Mouse (Mus musculus): ENCODE measurements around the gene Gpr161. TPM values are rescaled to one million over a fixed set of nuclear protein-coding genes. Genes with fewer than 3 reads are reported as not detected.

The Gpr161 gene
- polyA plus RNA-seq, 1 experiment from 2014 or later: 4.6 TPM

- Histone ChIP-seq H3K9me3 (ENCODE audit: control insufficient read depth, low read length) (no peaks in the 10 kb centered on the region), H3K36me3 (replicated peaks; ENCODE audit: control insufficient read depth, insufficient read depth) (no peaks in the 10 kb centered on the region), H3K4me3 (replicated peaks; ENCODE audit: low read length) (peak overlapping the region; percentile 84), H3K4me1 (replicated peaks; ENCODE audit: control insufficient read depth, insufficient read depth, low read length) (peaks cover 29% of the 10 kb centered on the region), H3K27ac (peak overlapping the region; percentile 90), H3K27me3 (ENCODE audit: control insufficient read depth, insufficient read depth, low read length) (no peaks in the 10 kb centered on the region), H3K9ac (peak overlapping the region; percentile 91), H3K4me2 (replicated peaks) (peak overlapping the region; percentile 83)
- peak; percentile 85 for ATAC-seq (ENCODE audit: low FRiP score)
- peak; percentile 69 for DNase-seq (ENCODE audit: low spot score)
- 1% methylated on average over 43 of the region's 71 CpGs for WGBS
These were observed 14.0 kb upstream of the Gpr161 start for GRCm38 (mm10) chr1:165281351-165282221.

GRCm38 (mm10) chr1:165282222-165282966 is 13.2 kb upstream of the Gpr161 start:
- ATAC-seq (ENCODE audit: low FRiP score) (peak; percentile 66), DNase-seq (ENCODE audit: low spot score) (peak; percentile 60)
- no peaks in the 10 kb centered on the region for H3K27me3 ChIP-seq (ENCODE audit: control insufficient read depth, insufficient read depth, low read length)
- H3K9me3 ChIP-seq (ENCODE audit: control insufficient read depth, low read length): no peaks in the 10 kb centered on the region
- H3K4me2 ChIP-seq (replicated peaks): peak overlapping the region; percentile 83
- H3K27ac ChIP-seq: peak overlapping the region; percentile 90
- H3K9ac ChIP-seq: peak overlapping the region; percentile 91
- no peaks in the 10 kb centered on the region for H3K36me3 ChIP-seq (replicated peaks; ENCODE audit: control insufficient read depth, insufficient read depth)
- H3K4me3 ChIP-seq (replicated peaks; ENCODE audit: low read length): peak overlapping the region; percentile 84
- WGBS: under 1% methylated on average over 35 of the region's 35 CpGs
- H3K4me1 ChIP-seq (replicated peaks; ENCODE audit: control insufficient read depth, insufficient read depth, low read length): peaks cover 29% of the 10 kb centered on the region

- Histone ChIP-seq H3K9ac (peak overlapping the region; percentile 91), H3K9me3 (ENCODE audit: control insufficient read depth, low read length) (no peaks in the 10 kb centered on the region), H3K4me1 (replicated peaks; ENCODE audit: control insufficient read depth, insufficient read depth, low read length) (peaks cover 29% of the 10 kb centered on the region), H3K4me3 (replicated peaks; ENCODE audit: low read length) (peak overlapping the region; percentile 84), H3K27me3 (ENCODE audit: control insufficient read depth, insufficient read depth, low read length) (no peaks in the 10 kb centered on the region), H3K27ac (peak overlapping the region; percentile 90), H3K4me2 (replicated peaks) (peak overlapping the region; percentile 83), H3K36me3 (replicated peaks; ENCODE audit: control insufficient read depth, insufficient read depth) (no peaks in the 10 kb centered on the region)
- WGBS: 14% methylated on average over 7 of the region's 7 CpGs
- DNase-seq (ENCODE audit: low spot score): no peak
- ATAC-seq (ENCODE audit: low FRiP score): no peak
These were observed 12.6 kb upstream of the Gpr161 start for GRCm38 (mm10) chr1:165282967-165283345.

- 63% methylated on average over 7 of the region's 7 CpGs for WGBS
- no peak for ATAC-seq (ENCODE audit: low FRiP score)
These were observed 11.5 kb upstream of the Gpr161 start for GRCm38 (mm10) chr1:165284096-165284495.

GRCm38 (mm10) chr1:165288165-165288564 is 7.4 kb upstream of the Gpr161 start:
- ATAC-seq (ENCODE audit: low FRiP score): no peak
- Histone ChIP-seq H3K4me1 (replicated peaks; ENCODE audit: control insufficient read depth, insufficient read depth, low read length) (peaks cover 11% of the 10 kb centered on the region), H3K4me3 (replicated peaks; ENCODE audit: low read length) (no peak overlapping the region), H3K9ac (no peak overlapping the region), H3K9me3 (ENCODE audit: control insufficient read depth, low read length) (no peaks in the 10 kb centered on the region), H3K4me2 (replicated peaks) (no peak overlapping the region), H3K27ac (no peak overlapping the region), H3K27me3 (ENCODE audit: control insufficient read depth, insufficient read depth, low read length) (no peaks in the 10 kb centered on the region), H3K36me3 (replicated peaks; ENCODE audit: control insufficient read depth, insufficient read depth) (peaks cover 5% of the 10 kb centered on the region; the same call in 1 of the 2 replicates)
- DNase-seq (ENCODE audit: low spot score): no peak
- WGBS: 90% methylated on average over 9 of the region's 9 CpGs

More at GRCm38 (mm10) chr1:165284096-165284495, 11.5 kb upstream of the Gpr161 start:
- peaks cover 29% of the 10 kb centered on the region for H3K4me1 ChIP-seq (replicated peaks; ENCODE audit: control insufficient read depth, insufficient read depth, low read length)
- H3K9ac ChIP-seq: no peak overlapping the region; the same call in 1 of the 2 replicates
- no peak overlapping the region for H3K27ac ChIP-seq
- no peak for DNase-seq (ENCODE audit: low spot score)
- no peaks in the 10 kb centered on the region for H3K27me3 ChIP-seq (ENCODE audit: control insufficient read depth, insufficient read depth, low read length)
- H3K4me2 ChIP-seq (replicated peaks): peak overlapping the region; percentile 83
- H3K36me3 ChIP-seq (replicated peaks; ENCODE audit: control insufficient read depth, insufficient read depth): no peaks in the 10 kb centered on the region
- H3K4me3 ChIP-seq (replicated peaks; ENCODE audit: low read length): peak overlapping the region; percentile 84; the same call in 1 of the 2 replicates
- no peaks in the 10 kb centered on the region for H3K9me3 ChIP-seq (ENCODE audit: control insufficient read depth, low read length)

- DNase-seq (ENCODE audit: low spot score) (no peak), ATAC-seq (ENCODE audit: low FRiP score) (no peak)
- Histone ChIP-seq H3K27ac (no peak overlapping the region), H3K9ac (no peak overlapping the region), H3K27me3 (ENCODE audit: control insufficient read depth, insufficient read depth, low read length) (no peaks in the 10 kb centered on the region), H3K4me3 (replicated peaks; ENCODE audit: low read length) (no peak overlapping the region), H3K4me1 (replicated peaks; ENCODE audit: control insufficient read depth, insufficient read depth, low read length) (no peaks in the 10 kb centered on the region; the same call in 1 of the 2 replicates), H3K9me3 (ENCODE audit: control insufficient read depth, low read length) (no peaks in the 10 kb centered on the region), H3K4me2 (replicated peaks) (no peak overlapping the region), H3K36me3 (replicated peaks; ENCODE audit: control insufficient read depth, insufficient read depth) (peaks cover 19% of the 10 kb centered on the region)
- 92% methylated on average over 4 of the region's 4 CpGs for WGBS
These were observed 5.8 kb upstream of the Gpr161 start for GRCm38 (mm10) chr1:165289831-165290230.

GRCm38 (mm10) chr1:165291606-165292005 is 4.0 kb upstream of the Gpr161 start:
- no peak overlapping the region for H3K4me2 ChIP-seq (replicated peaks)
- no peaks in the 10 kb centered on the region for H3K4me1 ChIP-seq (replicated peaks; ENCODE audit: control insufficient read depth, insufficient read depth, low read length)
- no peak overlapping the region for H3K4me3 ChIP-seq (replicated peaks; ENCODE audit: low read length)
- no peak overlapping the region for H3K9ac ChIP-seq
- DNase-seq (ENCODE audit: low spot score): no peak
- 90% methylated on average over 6 of the region's 6 CpGs for WGBS
- no peak for ATAC-seq (ENCODE audit: low FRiP score)
- peaks cover 28% of the 10 kb centered on the region for H3K36me3 ChIP-seq (replicated peaks; ENCODE audit: control insufficient read depth, insufficient read depth)
- H3K27ac ChIP-seq: no peak overlapping the region
- H3K9me3 ChIP-seq (ENCODE audit: control insufficient read depth, low read length): no peaks in the 10 kb centered on the region
- no peaks in the 10 kb centered on the region for H3K27me3 ChIP-seq (ENCODE audit: control insufficient read depth, insufficient read depth, low read length)

GRCm38 (mm10) chr1:165301108-165301507 is 5.5 kb downstream of the Gpr161 start:
- no peak for DNase-seq (ENCODE audit: low spot score)
- H3K27me3 ChIP-seq (ENCODE audit: control insufficient read depth, insufficient read depth, low read length): no peaks in the 10 kb centered on the region
- 88% methylated on average over 3 of the region's 3 CpGs for WGBS

GRCm38 (mm10) chr1:165301567-165301966 is 6.0 kb downstream of the Gpr161 start:
- 83% methylated on average over 2 of the region's 2 CpGs for WGBS
- Histone ChIP-seq H3K9me3 (ENCODE audit: control insufficient read depth, low read length) (no peaks in the 10 kb centered on the region), H3K9ac (no peak overlapping the region), H3K36me3 (replicated peaks; ENCODE audit: control insufficient read depth, insufficient read depth) (peaks cover 15% of the 10 kb centered on the region; the same call in 1 of the 2 replicates), H3K27me3 (ENCODE audit: control insufficient read depth, insufficient read depth, low read length) (no peaks in the 10 kb centered on the region), H3K4me3 (replicated peaks; ENCODE audit: low read length) (no peak overlapping the region), H3K4me1 (replicated peaks; ENCODE audit: control insufficient read depth, insufficient read depth, low read length) (0 out of 2 replicates have a peak, but pooled peaks cover 6% of the 10 kb centered on the region), H3K4me2 (replicated peaks) (no peak overlapping the region), H3K27ac (no peak overlapping the region)
- ATAC-seq (ENCODE audit: low FRiP score) (no peak), DNase-seq (ENCODE audit: low spot score) (no peak)

More at GRCm38 (mm10) chr1:165301108-165301507, 5.5 kb downstream of the Gpr161 start:
- 0 out of 2 replicates have a peak, but pooled peaks cover 6% of the 10 kb centered on the region for H3K4me1 ChIP-seq (replicated peaks; ENCODE audit: control insufficient read depth, insufficient read depth, low read length)
- no peak overlapping the region for H3K4me3 ChIP-seq (replicated peaks; ENCODE audit: low read length)
- no peaks in the 10 kb centered on the region for H3K9me3 ChIP-seq (ENCODE audit: control insufficient read depth, low read length)
- H3K27ac ChIP-seq: no peak overlapping the region
- H3K9ac ChIP-seq: no peak overlapping the region
- H3K4me2 ChIP-seq (replicated peaks): no peak overlapping the region
- peaks cover 15% of the 10 kb centered on the region; the same call in 1 of the 2 replicates for H3K36me3 ChIP-seq (replicated peaks; ENCODE audit: control insufficient read depth, insufficient read depth)
- ATAC-seq (ENCODE audit: low FRiP score): no peak
